ENCODE assay signal across 8 mouse cellular contexts in genomic region chr11:58948542-58949479, GRCm38 (mm10). TPM values are rescaled to one million over a fixed set of nuclear protein-coding genes. Genes with fewer than 3 reads are reported as not detected.
DNase-seq lines count a peak whose midpoint lies in the region; ATAC-seq lines count a peak whose summit lies in the region.

Gene Hist3h2ba, plus strand, starts transcription at chr11:58948920.

- no peaks in the 10 kb centered on the region for H3K27me3 ChIP-seq in forebrain, embryonic 13.5 days
- H3K27me3 ChIP-seq in hindbrain, embryonic 14.5 days (ENCODE audit: control insufficient read depth, insufficient read depth, low read length) = no peaks in the 10 kb centered on the region

- H3K4me2 ChIP-seq in forebrain, embryonic 13.5 days = peak within 1 kb of the TSS; percentile 70
- peak within 1 kb of the TSS; percentile 82 for H3K4me2 ChIP-seq in hindbrain, embryonic 14.5 days (replicated peaks)

- under 1% methylated on average over 45 of the region's 48 CpGs for WGBS in forebrain, embryonic 13.5 days
- under 1% methylated on average over 48 of the region's 48 CpGs for WGBS in hindbrain, embryonic 14.5 days

- no peaks in the 10 kb centered on the region for H3K36me3 ChIP-seq in forebrain, embryonic 13.5 days (ENCODE audit: poor library complexity, severe bottlenecking)
- H3K36me3 ChIP-seq in hindbrain, embryonic 14.5 days (replicated peaks; ENCODE audit: control insufficient read depth, insufficient read depth) = no peaks in the 10 kb centered on the region

- peak within 1 kb of the TSS; percentile 96 for H3K9ac ChIP-seq in forebrain, embryonic 13.5 days
- H3K9ac ChIP-seq in hindbrain, embryonic 14.5 days = peak within 1 kb of the TSS; percentile 95

- H3K9me3 ChIP-seq in forebrain, embryonic 13.5 days (replicated peaks) = no peaks in the 10 kb centered on the region
- H3K9me3 ChIP-seq in hindbrain, embryonic 14.5 days (ENCODE audit: control insufficient read depth, low read length) = no peaks in the 10 kb centered on the region

- H3K4me1 ChIP-seq in forebrain, embryonic 13.5 days = peaks cover 37% of the 10 kb centered on the region
- peaks cover 29% of the 10 kb centered on the region for H3K4me1 ChIP-seq in hindbrain, embryonic 14.5 days (replicated peaks; ENCODE audit: control insufficient read depth, insufficient read depth, low read length)

- H3K4me3 ChIP-seq in forebrain, embryonic 13.5 days = peak within 1 kb of the TSS; percentile 70
- H3K4me3 ChIP-seq in hindbrain, embryonic 14.5 days (replicated peaks; ENCODE audit: low read length) = peak within 1 kb of the TSS; percentile 47

- H3K27ac ChIP-seq in forebrain, embryonic 13.5 days = peak within 1 kb of the TSS; percentile 100
- H3K27ac ChIP-seq in hindbrain, embryonic 14.5 days = peak within 1 kb of the TSS; percentile 100

- peak; percentile 96 for DNase-seq in MEL-GATA-1-ER (ENCODE audit: extremely low read depth, low read depth)
- DNase-seq in cerebellum, adult 11 months = peak; percentile 79
- peak; percentile 93 for DNase-seq in hindbrain, embryonic 14.5 days (ENCODE audit: low spot score)
- peak; percentile 67 to 68 for DNase-seq in layer of hippocampus, postnatal 25 days (ENCODE audit: extremely low spot score in 1 of 2, low spot score in 1 of 2)
- peak; percentile 49 for DNase-seq in lung, postnatal 10 days
- peak; percentile 98 for DNase-seq in retina, postnatal 1 day
- DNase-seq in thymus, postnatal 4 days = peak; percentile 82

- peak; percentile 92 for ATAC-seq in forebrain, embryonic 13.5 days
- ATAC-seq in hindbrain, embryonic 14.5 days (ENCODE audit: low FRiP score) = peak; percentile 93

RNA-seq across cellular contexts. Expression of gene Hist3h2ba, which starts in this region (rescaled TPM):
- polyA plus RNA-seq in forebrain, embryonic 13.5 days (2015; fragmentation: Nextera tagmentation; extraction: Ambion mirVana) = 315 and 321 TPM in 2 replicates
- 109 and 138 TPM in 2 replicates for polyA plus RNA-seq in hindbrain, embryonic 14.5 days (2014; fragmentation: Nextera tagmentation; extraction: Ambion mirVana)
- total RNA-seq in layer of hippocampus, postnatal 25 days (2021) = 100 to 1,000 TPM in 1 of 2 experiments, 10 to 100 TPM in 1; 99.0 to 107 TPM

Comparison
In these comparisons a context has a peak if more than half of its experiments do, and no peak if none do; other contexts are left out.
1. Peak in every context shown above with its lines: DNase-seq, ATAC-seq, H3K4me3 ChIP-seq and H3K27ac ChIP-seq.